Mouse (Mus musculus) spleen, postnatal 14 days (tissue): Measurements from ENCODE around the gene Lrrc39.

Experiments used
- DNase-seq, 2 experiments: peaks; one replicate each; pipeline ENCODE4 v3.0.0; 2021 to 2022; ENCODE audit warnings: low spot score in 2 of 2

Gene Lrrc39

DNA sequence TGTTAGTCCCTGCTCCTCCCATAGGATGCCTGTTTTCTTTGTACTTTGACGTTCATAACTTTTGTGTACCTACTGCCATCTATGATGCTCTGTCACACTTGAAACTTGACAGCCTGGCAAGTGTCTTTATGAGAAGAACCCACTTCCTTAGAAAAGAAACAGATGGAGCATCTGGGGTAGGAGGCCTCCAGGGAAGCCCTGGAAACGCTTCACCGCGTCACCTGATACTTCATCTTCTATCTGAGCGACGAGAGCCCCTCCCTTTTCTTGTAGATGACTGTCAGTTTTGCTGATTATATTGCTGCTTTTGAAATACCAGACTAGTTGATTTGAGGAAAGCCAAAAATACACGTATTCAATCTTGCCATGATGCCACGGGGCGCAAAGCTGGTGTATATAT lies 41.8 kb downstream of the Lrrc39 start:
- DNase-seq = no peak

DNA sequence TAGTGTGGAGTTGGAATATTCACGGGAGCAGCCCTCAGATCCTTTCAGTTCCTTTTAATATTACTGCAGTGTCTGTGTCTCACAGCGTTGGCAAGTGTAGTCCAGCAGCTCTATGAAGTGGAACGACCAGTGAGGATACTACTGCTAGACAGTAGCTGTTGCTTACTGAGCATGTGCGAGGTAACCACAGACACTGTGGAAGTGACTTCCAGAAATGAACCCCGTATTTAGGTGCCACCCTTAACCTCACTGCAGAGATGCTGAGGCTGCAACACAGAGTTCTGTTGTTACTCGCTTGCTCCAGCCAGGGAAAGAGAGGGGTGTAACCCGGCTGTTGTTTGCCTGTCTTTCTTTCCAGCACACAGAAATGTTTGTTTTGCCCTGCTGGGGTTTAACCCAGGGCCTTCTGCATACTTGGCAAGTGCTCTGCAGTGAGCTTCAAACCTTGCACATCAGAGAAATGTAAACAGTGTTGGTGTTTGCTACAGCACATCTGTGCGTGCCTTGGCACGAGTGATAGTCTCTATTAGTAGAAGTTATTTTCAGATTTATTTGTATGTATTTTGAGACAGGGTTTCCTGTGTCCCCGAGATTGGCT lies 51.6 kb downstream of the Lrrc39 start, which contains the start of gene Trmt13:
Gene Trmt13 (minus strand): TSS at position 293 of the 598 bp plus-strand sequence.
- no peak for DNase-seq

DNA sequence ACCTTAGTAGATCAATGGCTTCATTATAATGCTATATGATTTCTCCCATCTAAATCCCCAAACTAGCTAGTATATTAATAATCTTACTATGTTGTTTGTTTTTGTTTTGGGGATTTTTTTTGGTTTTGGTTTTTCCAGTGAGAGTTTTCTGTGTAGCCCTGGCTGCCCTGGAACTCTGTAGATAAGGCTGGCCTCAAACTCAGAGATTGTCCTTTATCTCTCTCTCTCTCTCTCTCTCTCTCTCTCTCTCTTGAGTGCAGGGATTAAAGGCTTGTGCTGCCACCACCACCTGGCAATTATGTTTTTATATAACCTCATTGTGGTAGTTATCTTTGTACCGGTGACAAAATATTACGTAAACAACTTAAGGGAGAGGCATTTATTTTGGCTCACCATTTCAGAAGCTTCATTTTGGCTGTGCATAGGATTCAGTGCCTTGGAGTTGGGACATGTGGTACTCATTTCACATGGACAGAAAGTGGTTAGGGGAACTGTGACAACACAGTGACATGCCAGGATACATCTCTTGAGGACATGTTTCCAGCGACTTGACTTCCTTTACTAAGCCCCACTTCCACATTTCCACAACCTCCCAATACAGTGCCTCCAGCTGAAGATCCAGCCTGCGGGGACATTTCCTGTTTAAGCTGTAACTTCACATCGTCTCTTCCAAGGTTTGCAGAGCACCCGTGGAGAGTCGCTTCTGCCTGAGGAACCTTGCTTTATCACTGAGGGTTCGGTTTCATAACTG lies 52.7 kb downstream of the Lrrc39 start:
- no peak for DNase-seq

DNA sequence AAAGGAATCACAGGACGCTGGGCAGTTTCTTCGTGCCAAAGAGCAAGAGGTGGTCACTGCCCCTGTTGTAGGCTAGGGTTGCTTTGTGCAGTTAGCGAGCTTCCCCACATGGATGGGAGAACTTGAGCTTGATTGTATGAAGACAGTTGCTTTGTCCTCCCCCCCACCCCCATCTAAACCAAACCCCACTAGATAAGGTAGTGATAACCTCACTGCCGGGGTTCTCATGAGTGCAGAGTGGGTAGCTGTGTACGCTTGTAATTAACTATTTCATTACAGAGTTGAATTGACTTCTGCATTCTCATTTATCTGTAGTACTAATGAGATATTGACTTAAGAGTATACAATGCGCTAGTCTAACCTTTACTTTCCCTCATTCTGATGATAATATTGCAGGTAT lies 56.1 kb downstream of the Lrrc39 start:
- DNase-seq = no peak

DNA sequence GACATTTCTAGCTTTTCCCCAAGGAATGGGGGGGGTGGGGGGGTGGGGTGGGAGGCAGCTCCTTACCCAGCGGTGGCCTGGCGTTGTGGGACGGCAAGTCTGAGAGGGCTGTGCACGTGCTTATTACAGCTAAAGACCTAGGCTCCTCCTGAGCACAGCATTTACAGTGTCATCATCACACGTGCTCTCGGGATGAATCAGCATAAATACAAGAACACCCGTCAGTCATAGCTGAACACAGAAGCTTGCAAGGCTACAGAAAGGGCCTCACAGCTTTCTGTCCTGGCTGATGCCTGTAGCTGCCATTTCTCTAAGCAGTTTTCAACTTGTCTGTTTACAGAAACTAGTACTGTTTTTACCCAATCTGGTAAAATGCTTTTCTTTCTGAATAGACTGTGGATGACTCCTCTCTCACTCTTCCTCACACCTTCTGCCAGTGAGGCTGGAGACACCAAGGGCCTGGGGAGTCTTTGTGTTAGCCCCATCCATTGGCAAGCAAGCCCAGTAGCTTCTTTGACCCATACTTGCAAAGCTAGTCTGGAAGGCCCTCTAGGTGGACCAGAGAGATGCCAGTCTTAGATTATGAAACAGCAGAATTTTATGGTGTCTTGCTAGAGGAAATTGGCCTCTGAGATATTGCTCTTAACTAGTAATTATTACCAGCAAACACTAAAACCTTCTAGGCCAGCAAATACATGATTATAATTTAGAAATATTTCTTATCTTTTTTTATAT lies 58.0 kb downstream of the Lrrc39 start:
- DNase-seq = no peak

DNA sequence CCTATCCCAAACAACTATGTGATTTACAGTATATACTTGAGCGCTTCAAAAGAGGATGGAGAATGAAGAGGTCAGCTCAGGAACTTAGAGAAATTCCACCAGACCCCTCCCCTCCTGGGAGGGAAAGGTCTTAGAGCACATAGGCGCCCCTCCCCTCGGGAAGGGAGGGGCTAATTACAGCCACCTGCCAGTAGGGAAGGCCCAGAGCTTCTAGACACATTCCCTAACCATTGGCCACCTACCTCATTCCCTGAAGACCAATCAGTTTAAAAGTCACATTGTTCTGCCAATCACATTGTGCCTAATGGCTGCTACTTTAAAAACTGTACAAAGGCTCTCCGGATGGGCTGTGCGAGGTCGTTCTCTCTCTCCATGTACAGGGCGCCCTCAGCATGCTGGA lies 59.9 kb downstream of the Lrrc39 start:
- DNase-seq = no peak

DNA sequence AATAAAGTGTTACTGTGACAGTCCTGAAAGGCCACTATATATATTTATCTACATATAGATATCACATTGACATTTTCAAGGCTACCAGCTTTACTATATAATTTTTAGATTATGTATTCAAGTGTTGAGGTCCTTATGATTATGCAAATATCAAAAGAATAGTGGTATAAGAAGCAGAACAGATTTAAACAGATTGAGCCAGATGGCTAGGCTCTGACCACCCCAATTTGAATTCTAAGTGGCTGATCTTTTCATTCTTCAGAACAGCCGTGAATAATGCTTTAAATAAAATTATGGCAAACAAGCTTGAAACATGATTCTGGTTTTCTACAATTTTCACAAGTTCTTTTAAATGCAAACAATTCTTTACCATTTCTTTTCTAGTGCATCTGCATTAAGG lies 68.7 kb downstream of the Lrrc39 start:
- DNase-seq = no peak
